In genomic region chr11:19026581-19027561, GRCm38 (mm10) we compare ENCODE assay signal across 8 mouse cellular contexts. TPM values are rescaled to one million over a fixed set of nuclear protein-coding genes. Genes with fewer than 3 reads are reported as not detected.
DNase-seq lines count a peak whose midpoint lies in the region; ATAC-seq and TF ChIP-seq lines count a peak whose summit lies in the region.

No protein-coding gene starts in this region.

- no peaks in the 10 kb centered on the region for H3K36me3 ChIP-seq in hindbrain, embryonic 16.5 days (ENCODE audit: control insufficient read depth, insufficient read depth, low read length)
- no peaks in the 10 kb centered on the region for H3K36me3 ChIP-seq in liver, postnatal 0 days (replicated peaks; ENCODE audit: insufficient read depth, low read length)
- no peaks in the 10 kb centered on the region for H3K36me3 ChIP-seq in neural tube, embryonic 15.5 days

- H3K27ac ChIP-seq in layer of hippocampus, adult 2 months, result no peak overlapping the region
- H3K27ac ChIP-seq in cerebellum, adult 2 months (ENCODE audit: insufficient read depth, low read length), result 0 out of 2 replicates have a peak overlapping the region, but pooled peaks have one; percentile 9
- H3K27ac ChIP-seq in gastrocnemius, adult 2 months, result peak overlapping the region; percentile 63
- peak overlapping the region; percentile 74 for H3K27ac ChIP-seq in hindbrain, embryonic 16.5 days (ENCODE audit: low read depth, low read length)
- no peak overlapping the region for H3K27ac ChIP-seq in liver, postnatal 0 days (ENCODE audit: low read depth)
- H3K27ac ChIP-seq in neural tube, embryonic 15.5 days (replicated peaks), result peak overlapping the region; percentile 81

- peak overlapping the region; percentile 83 for H3K9ac ChIP-seq in hindbrain, embryonic 16.5 days (ENCODE audit: low read depth, low read length)
- H3K9ac ChIP-seq in liver, postnatal 0 days (replicated peaks), result peak overlapping the region; percentile 46
- H3K9ac ChIP-seq in neural tube, embryonic 15.5 days (replicated peaks), result peak overlapping the region; percentile 70

- no peak for TF ChIP-seq EP300 in liver, postnatal 0 days (IDR thresholded peaks at IDR 0.05; ENCODE audit: low read depth)

- peak; percentile 88 for ATAC-seq in hindbrain, embryonic 16.5 days
- peak; percentile 64 for ATAC-seq in liver, postnatal 0 days
- peak; percentile 88 for ATAC-seq in neural tube, embryonic 15.5 days (ENCODE audit: low FRiP score)

- peak overlapping the region; percentile 99 for H3K4me2 ChIP-seq in hindbrain, embryonic 16.5 days (ENCODE audit: low read length)
- H3K4me2 ChIP-seq in liver, postnatal 0 days (ENCODE audit: low read depth, low read length), result peak overlapping the region; percentile 88
- H3K4me2 ChIP-seq in neural tube, embryonic 15.5 days, result peak overlapping the region; percentile 97

- no peak for TF ChIP-seq CTCF in layer of hippocampus, adult 2 months (conservative IDR thresholded peaks at IDR 0.05)
- TF ChIP-seq CTCF in cerebellum, adult 2 months (IDR thresholded peaks at IDR 0.05; ENCODE audit: borderline replicate concordance, insufficient read depth, low read depth, low read length), result no peak
- no peak for TF ChIP-seq CTCF in gastrocnemius, adult 2 months (IDR thresholded peaks at IDR 0.05)
- no peak for TF ChIP-seq CTCF in liver, postnatal 0 days (IDR thresholded peaks at IDR 0.05; ENCODE audit: low read depth)

- no peaks in the 10 kb centered on the region for H3K27me3 ChIP-seq in cerebellum, adult 2 months (ENCODE audit: control insufficient read depth, insufficient read depth, low read length)
- no peaks in the 10 kb centered on the region; the same call in 1 of the 2 replicates for H3K27me3 ChIP-seq in hindbrain, embryonic 16.5 days (replicated peaks; ENCODE audit: control insufficient read depth, insufficient read depth, low read length)
- H3K27me3 ChIP-seq in liver, postnatal 0 days (ENCODE audit: insufficient read depth, low read length), result peaks cover 13% of the 10 kb centered on the region
- H3K27me3 ChIP-seq in neural tube, embryonic 15.5 days (replicated peaks), result no peaks in the 10 kb centered on the region

- no peaks in the 10 kb centered on the region for H3K4me1 ChIP-seq in cerebellum, adult 2 months (ENCODE audit: control insufficient read depth, insufficient read depth, low read length)
- H3K4me1 ChIP-seq in hindbrain, embryonic 16.5 days (ENCODE audit: control insufficient read depth, insufficient read depth, low read depth, low read length), result peaks cover 12% of the 10 kb centered on the region
- peaks cover 8% of the 10 kb centered on the region; the same call in 1 of the 2 replicates for H3K4me1 ChIP-seq in liver, postnatal 0 days (ENCODE audit: insufficient read depth)
- peaks cover 26% of the 10 kb centered on the region for H3K4me1 ChIP-seq in neural tube, embryonic 15.5 days

- TF ChIP-seq POLR2A in cerebellum, adult 2 months (IDR thresholded peaks at IDR 0.05; ENCODE audit: borderline replicate concordance, insufficient read depth, low read length), result peak; percentile 39; the same call in 1 of the 2 replicates

- DNase-seq in layer of hippocampus, adult 2 months (ENCODE audit: low spot score in 2 of 2), result no peak
- DNase-seq in layer of hippocampus, postnatal 14 days (ENCODE audit: low spot score in 2 of 2), result no peak
- peak; percentile 70 to 74 for DNase-seq in cerebellum, adult 2 months
- DNase-seq in gastrocnemius, adult 2 months, result peak; percentile 69
- DNase-seq in liver, postnatal 0 days, result peak; percentile 58
- no peak for DNase-seq in thymus, postnatal 25 days

- H3K4me3 ChIP-seq in layer of hippocampus, adult 2 months, result peak overlapping the region; percentile 42
- peak overlapping the region; percentile 70 for H3K4me3 ChIP-seq in cerebellum, adult 2 months (replicated peaks; ENCODE audit: insufficient read depth, low read depth, low read length)
- H3K4me3 ChIP-seq in gastrocnemius, adult 2 months, result peak overlapping the region; percentile 75
- H3K4me3 ChIP-seq in hindbrain, embryonic 16.5 days (ENCODE audit: low read length), result peak overlapping the region; percentile 59
- H3K4me3 ChIP-seq in liver, postnatal 0 days (ENCODE audit: low read depth, low read length), result peak overlapping the region; percentile 45
- peak overlapping the region; percentile 55 for H3K4me3 ChIP-seq in neural tube, embryonic 15.5 days (replicated peaks)

- no peaks in the 10 kb centered on the region for H3K9me3 ChIP-seq in hindbrain, embryonic 16.5 days (ENCODE audit: control insufficient read depth, low read length)
- no peaks in the 10 kb centered on the region for H3K9me3 ChIP-seq in liver, postnatal 0 days (ENCODE audit: low read length)
- no peaks in the 10 kb centered on the region for H3K9me3 ChIP-seq in neural tube, embryonic 15.5 days (replicated peaks)

- WGBS in cerebellum, adult 2 months, result under 1% methylated on average over 58 of the region's 58 CpGs
- under 1% methylated on average over 58 of the region's 58 CpGs for WGBS in hindbrain, embryonic 16.5 days
- WGBS in liver, postnatal 0 days (ENCODE audit: insufficient replicate concordance), result under 1% methylated on average over 58 of the region's 58 CpGs
- under 1% methylated on average over 58 of the region's 58 CpGs for WGBS in neural tube, embryonic 15.5 days

- intact Hi-C loops in gastrocnemius, adult 2 months (cut with DNase I), result loop anchor here (2.0 to 10.0 kb wide), 4 partner anchors 578 to 872 kb away; no protein-coding TSS in a partner anchor

RNA-seq across cellular contexts. Expression of gene Meis1, which starts 8.1 kb away (rescaled TPM):
- 1 to 10 TPM; 1.8 to 1.9 TPM for total RNA-seq in layer of hippocampus, adult 2 months (2021)
- total RNA-seq in layer of hippocampus, postnatal 14 days (2021), result 1 to 10 TPM; 2.0 to 2.9 TPM
- 45.9 and 46.3 TPM in 2 replicates for polyA plus RNA-seq in cerebellum, adult 2 months (2012; rRNA removed)
- 1 to 10 TPM; 3.0 to 4.0 TPM for total RNA-seq in gastrocnemius, adult 2 months (2021)
- 182 and 183 TPM in 2 replicates for polyA plus RNA-seq in hindbrain, embryonic 16.5 days (2015; fragmentation: Nextera tagmentation; extraction: Ambion mirVana)
- 6.7 TPM in 2 replicates for polyA plus RNA-seq in liver, postnatal 0 days (2015; fragmentation: Nextera tagmentation; extraction: Ambion mirVana)
- polyA plus RNA-seq in neural tube, embryonic 15.5 days (2015; fragmentation: Nextera tagmentation; extraction: Ambion mirVana), result 156 and 166 TPM in 2 replicates

Comparison
In these comparisons a context has a peak if more than half of its experiments do, and no peak if none do; other contexts are left out.
1. DNase-seq: peak in cerebellum, adult 2 months (2 of 2), gastrocnemius, adult 2 months (single experiment) and liver, postnatal 0 days (single experiment); none in layer of hippocampus, adult 2 months (0 of 2), layer of hippocampus, postnatal 14 days (0 of 2) and thymus, postnatal 25 days (single experiment).
2. H3K27ac ChIP-seq: peak in cerebellum, adult 2 months (single experiment), gastrocnemius, adult 2 months (single experiment), hindbrain, embryonic 16.5 days (single experiment) and neural tube, embryonic 15.5 days (single experiment); none in layer of hippocampus, adult 2 months (single experiment) and liver, postnatal 0 days (single experiment).
3. Peak in every context shown above with its lines, with median percentiles within 50 percentile points of each other: H3K4me3 ChIP-seq, ATAC-seq, H3K4me2 ChIP-seq and H3K9ac ChIP-seq.